Mouse (Mus musculus) left cerebral cortex, adult 9 months (tissue): ENCODE data around the gene Csf1.
A peak's percentile ranks its signal among the peaks of the same experiment; 100 is the strongest.

Experiments used
- DNase-seq, 2 experiments: peaks; one replicate each; pipeline ENCODE4 v3.0.0; 2022; ENCODE audit warnings: low spot score in 2 of 2

Csf1 gene

GRCm38 (mm10) chr3:107781304-107781703, 21.0 kb upstream of the Csf1 start:
- DNase-seq, result no peak

DNA sequence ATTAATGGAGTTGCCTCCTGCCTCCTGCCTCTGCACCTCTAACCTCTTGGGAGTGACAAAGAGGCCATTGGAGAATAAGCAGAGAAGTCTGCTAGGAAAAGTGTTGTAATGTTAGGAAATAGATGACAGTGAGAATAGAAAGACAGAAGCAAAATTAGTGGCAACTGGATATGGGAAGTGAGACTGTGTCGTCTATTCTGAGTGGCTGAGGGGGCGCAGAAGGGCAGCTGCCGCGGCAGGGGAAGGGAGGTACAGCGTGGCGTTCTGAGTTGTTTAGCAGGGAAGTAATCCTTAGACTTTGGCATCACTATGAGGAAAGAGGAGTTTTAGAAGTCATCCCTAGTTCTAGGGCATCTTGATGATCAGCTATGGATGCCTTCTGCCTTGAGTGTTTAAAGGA, 17.7 kb upstream of the Csf1 start:
- no peak for DNase-seq

GRCm38 (mm10) chr3:107776295-107776694, 16.0 kb upstream of the Csf1 start:
- DNase-seq, result no peak

DNA sequence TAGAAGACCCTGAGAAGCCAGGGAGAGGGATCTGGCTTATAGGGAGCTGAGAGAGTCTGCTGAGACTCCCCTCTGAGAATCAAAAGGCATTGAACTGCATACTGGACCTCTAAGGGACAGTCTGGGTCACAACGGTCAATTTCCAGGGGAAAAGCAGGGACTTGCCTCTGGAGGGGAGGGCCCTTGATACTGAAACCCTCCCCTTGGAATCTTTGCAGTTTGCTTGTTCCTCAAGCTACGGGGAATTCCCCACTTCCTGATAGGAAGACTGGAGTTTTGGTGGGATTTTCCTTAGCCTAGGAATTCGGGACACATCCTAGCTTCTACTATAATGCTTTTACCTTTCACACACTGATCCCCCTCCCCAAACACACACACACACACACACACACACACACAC, 15.5 kb upstream of the Csf1 start:
- no peak for DNase-seq

DNA sequence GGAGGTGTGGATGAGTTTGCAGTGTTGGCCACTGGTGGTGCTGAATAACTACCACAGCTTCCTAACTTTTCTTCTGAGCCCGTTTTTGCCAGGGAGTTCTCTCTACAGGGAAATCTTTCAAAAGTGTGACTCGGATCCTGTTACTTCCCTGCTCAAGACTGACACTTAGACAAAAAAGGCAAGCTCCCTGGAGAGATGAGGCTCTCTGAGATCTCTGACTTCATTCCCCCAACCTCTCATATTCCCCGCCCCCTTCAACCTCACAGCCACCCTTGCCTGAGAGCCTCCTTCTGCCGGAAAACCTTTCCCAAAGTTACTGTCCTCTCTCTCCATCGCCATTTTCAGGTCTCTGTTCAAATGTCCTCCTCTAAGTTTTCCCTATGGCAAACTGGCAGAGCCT, 14.8 kb upstream of the Csf1 start:
- DNase-seq, result no peak

DNA sequence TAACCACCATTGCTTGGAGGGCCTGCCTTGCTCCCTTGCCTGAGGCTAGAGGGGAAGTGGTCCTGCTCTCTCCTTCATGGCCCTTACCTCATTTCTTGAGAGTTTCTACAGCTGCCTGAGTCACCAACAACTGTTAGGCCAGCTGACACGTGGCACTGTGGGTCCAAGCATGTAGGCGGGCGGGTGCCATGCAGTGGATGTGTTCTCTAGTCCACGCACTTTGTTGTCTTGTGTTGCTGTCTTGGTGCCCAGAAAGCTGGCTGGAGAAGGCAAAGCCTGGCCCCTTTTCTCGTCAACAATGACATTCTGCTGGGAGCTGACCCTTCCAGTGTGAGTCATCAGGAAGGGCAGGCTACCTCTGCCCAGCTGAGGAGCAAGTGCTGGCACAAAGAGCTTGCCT, 12.6 kb upstream of the Csf1 start:
- no peak for DNase-seq

GRCm38 (mm10) chr3:107769692-107770091, 9.4 kb upstream of the Csf1 start:
- DNase-seq, result no peak

DNA sequence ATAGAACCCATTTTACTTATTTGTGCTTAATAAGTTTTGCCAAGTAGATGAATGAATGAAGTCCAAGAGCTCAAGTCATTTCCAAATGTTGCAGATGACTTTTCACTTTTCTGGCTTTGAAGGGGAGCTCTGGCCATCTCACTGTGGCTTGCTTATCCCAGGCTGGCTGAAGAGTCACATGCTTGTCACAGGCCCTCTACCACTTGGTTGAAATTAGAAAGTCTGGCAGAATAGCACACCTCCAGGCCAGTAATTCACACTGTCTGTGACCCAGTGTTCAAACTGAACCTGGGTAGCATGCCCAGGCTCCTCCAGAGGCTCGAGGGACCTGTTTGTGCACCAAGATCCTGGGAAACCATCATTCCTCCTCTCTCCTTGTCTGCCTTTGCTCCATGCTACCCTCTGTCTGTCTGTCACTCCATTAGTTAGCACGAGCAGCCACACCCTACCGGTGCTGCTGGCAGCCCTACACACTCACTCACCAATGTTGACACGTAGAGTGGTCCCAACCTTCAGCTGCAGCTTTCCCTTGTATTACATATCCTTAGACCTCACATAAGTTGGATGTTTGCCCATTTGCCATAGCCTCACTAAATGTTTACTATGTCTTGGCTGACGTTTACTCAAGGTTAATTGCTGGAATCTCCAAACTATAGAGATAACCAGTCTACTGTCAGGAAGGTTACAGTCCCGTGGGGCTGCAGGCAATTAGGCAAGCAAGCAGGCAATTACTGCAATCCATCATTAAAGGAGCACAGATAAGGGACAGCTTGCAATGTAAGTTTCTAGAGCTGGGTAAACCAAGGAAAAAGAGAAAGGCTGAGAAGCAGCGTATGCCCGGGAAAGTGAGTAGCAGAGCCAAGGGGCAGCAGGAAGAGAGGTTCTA, 8.1 kb upstream of the Csf1 start:
- no peak for DNase-seq

DNA sequence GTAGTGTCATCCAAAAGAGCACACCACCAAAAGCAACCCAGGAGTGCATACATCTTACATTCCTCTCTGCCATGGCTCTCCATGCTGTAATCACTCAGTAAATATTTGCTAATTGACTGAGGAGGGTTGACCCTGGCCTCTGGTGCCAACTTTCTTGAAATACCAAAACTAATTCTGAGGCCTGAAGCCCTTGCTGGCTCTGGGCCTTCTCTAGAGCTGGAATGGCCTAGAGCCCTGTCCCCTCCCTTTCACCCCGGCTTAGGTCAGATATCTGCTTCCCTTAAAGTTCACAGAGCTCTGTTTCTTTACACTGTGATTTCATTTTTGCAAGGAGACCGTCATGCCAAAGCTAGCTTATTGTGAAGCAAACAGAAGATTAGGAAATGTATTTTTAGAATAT, 6.5 kb upstream of the Csf1 start:
- DNase-seq, result no peak

GRCm38 (mm10) chr3:107765979-107766378, 5.7 kb upstream of the Csf1 start:
- no peak for DNase-seq

- DNase-seq, result no peak
Measured at GRCm38 (mm10) chr3:107763552-107763951, 3.3 kb upstream of the Csf1 start.

DNA sequence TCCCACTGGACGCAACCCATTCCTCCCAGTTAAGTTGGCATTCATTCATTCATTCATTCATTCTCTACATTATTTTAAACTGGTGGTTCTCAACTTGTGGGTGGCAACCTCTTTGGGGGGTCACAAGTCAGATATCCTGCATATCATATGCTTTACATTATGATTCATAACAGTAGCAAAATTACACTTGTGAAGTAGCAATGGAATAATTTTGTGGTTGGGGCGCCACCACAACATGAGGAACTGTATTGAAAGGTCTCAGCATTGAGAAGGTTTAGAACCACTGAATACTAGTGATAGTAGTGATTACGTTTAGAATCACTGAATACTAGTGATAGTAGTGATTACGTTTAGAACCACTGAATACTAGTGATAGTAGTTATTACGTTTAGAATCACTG, 1.2 kb upstream of the Csf1 start:
- DNase-seq, result no peak

DNA sequence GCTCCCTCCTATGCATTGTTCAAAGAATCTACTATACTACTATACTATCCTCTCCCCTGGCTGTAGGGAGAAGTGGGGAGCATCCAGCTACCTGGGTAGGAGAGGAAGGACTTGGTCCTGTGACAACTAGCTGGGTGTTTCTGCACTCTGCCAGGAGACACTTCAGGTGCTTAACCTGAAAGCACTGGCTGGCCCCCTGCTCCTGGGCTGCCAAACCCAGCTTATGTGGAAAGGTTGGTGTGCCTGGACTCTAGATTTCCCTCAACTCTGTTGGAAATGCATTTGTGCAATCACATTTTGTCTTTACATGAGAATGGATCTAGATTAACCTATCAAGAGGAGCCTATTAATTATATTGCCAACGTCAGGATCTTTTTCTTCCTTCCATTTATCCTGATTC, 502 bp upstream of the Csf1 start:
- DNase-seq, result no peak

GRCm38 (mm10) chr3:107758638-107759037, 1.6 kb downstream of the Csf1 start:
- peak in 1 of 2 experiments; percentile 53 for DNase-seq

DNA sequence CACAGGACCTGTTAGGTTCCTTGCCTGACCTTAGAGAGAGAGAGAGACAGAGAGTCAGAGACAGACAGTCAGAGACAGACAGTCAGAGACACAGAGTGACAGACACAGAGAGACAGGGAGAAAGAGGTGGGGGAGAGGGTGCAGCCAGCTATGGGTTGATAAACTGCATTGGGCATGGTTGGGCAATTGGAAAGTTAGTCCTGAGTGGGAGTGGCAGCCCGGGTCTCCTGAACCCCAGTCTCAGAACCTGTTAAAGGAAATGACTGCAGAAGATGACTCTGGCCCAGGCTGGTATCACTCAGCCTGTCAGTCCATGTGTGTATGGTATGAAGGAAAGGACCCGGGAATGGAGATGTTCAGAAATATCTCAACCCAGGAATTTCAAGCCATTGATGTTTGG, 2.1 kb downstream of the Csf1 start:
- DNase-seq, result no peak

GRCm38 (mm10) chr3:107757365-107758129, 2.7 kb downstream of the Csf1 start:
- DNase-seq, result peak in 1 of 2 experiments; percentile 46

DNA sequence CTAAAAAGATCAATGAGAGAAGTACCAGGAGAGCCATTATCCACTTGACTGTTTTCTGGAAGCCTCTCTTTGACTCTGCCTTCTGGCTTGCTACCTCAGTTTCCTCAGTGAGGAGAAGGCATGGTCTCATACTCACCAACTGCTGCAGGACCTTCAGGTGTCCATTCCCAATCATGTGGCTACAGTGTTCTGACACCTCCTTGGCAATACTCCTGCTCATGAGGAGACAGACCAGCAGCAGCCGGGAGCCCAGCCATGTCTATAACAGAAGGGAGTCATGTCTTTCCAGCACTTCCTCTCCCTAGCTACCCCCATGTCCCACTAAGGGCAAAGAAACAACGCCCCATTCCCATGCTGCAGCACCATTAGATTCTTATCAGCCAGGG, 3.8 kb downstream of the Csf1 start:
- DNase-seq, result no peak

- DNase-seq, result no peak
Measured at GRCm38 (mm10) chr3:107755702-107756480, 4.4 kb downstream of the Csf1 start.

- peak in 1 of 2 experiments; percentile 73 for DNase-seq
Measured at GRCm38 (mm10) chr3:107754632-107755031, 5.6 kb downstream of the Csf1 start.

GRCm38 (mm10) chr3:107751607-107752006, 8.7 kb downstream of the Csf1 start:
- peak in 1 of 2 experiments; percentile 48 for DNase-seq

DNA sequence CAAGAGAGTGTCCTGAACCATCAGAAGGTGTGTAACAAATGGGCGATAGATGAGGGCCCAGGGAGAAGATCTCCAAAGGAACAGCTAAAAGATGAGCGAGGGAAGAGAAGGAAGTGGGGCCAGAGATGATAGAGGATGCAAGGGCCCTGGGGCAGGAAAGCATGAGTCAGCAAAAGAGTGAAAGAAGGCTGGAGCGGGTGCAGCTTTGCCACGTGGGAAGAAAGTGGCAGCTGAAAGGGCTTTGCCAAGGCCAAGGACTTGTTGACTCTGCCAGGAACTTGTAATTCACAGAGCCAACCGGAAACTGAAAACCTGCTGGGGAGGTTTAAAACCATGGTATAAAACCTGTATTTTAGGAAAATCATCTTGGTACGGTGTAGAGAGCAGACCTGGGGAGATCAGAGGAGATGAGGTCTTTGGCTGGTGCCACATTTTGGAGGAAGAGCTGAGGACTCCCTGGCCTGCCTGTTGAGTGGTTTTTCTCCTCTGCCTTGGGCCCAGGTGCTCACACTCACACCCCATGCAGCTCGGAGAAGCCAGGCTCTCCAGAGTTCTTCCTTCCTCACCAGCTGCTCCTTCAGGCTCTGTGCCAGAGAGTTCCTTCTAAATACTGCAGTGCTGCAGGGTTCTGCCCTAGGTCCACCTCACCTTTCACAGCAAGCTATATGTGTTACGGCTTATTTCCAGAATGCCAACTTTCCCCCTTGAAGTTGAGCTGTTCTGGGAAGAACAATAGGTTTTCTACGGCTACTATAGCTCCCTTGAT, 9.3 kb downstream of the Csf1 start:
- no peak for DNase-seq

DNA sequence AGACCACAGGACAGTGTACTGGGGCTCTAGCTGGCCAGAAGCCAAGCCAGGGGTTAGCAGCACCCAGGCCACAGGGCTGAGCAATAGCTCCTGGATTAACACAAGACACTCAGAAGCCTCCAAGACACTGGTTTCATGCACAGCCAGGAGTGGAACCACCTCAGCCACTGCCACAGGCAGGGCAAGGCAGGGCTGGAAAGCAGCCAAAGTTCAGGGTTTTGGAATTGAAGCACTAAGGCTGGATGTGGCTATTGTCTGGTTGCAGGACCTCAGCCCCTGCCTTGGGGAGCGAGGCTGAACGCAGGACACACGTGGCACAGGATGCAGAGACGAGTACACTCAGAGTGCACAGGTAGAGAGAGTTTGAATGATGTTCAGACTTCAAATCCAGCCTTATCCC, 10.8 kb downstream of the Csf1 start:
- DNase-seq, result no peak
